Mouse (Mus musculus) hindbrain, embryonic 14.5 days (tissue): Measurements from ENCODE around the gene Mkrn2os. TPM values are rescaled to one million over a fixed set of nuclear protein-coding genes. Genes with fewer than 3 reads are reported as not detected.

ENCODE experiments used
- ATAC-seq: fragments of 200-750 bp; cut with Nextera tagmentation; 2 replicates; pipeline ENCODE4 v1.8.0; 2017; ENCODE audit warnings: moderate number of reproducible peaks, mild to moderate bottlenecking, moderate TSS enrichment, moderate library complexity; ENCODE audit not compliant: low FRiP score
- DNase-seq: peaks from one replicate; pipeline ENCODE4 v3.0.0-alpha.2; 2015; ENCODE audit warnings: low spot score
- H3K27ac ChIP-seq: fragments of 300-500 bp; sonication (generic); 2 replicates; pipeline ENCODE4 v1.5.1; 2014; ENCODE audit warnings: mild to moderate bottlenecking, moderate library complexity
- H3K27me3 ChIP-seq: fragments of 300-500 bp; sonication (generic); 2 replicates; pipeline ENCODE4 v1.6.1; 2014; ENCODE audit warnings: mild to moderate bottlenecking, low read length, mixed read lengths; ENCODE audit not compliant: control insufficient read depth, insufficient read depth
- H3K36me3 ChIP-seq: fragments of 300-500 bp; sonication (generic); replicated peaks from 2 replicates; pipeline ENCODE4 v1.6.1; 2014; ENCODE audit not compliant: control insufficient read depth, insufficient read depth
- H3K4me1 ChIP-seq: fragments of 300-500 bp; sonication (generic); replicated peaks from 2 replicates; pipeline ENCODE4 v1.6.1; 2014; ENCODE audit warnings: antibody characterized with exemption, low read length, mixed read lengths; ENCODE audit not compliant: control insufficient read depth, insufficient read depth
- H3K4me2 ChIP-seq: fragments of 300-500 bp; sonication (generic); replicated peaks from 2 replicates; pipeline ENCODE4 v1.6.1; 2014; ENCODE audit warnings: mild to moderate bottlenecking, moderate library complexity
- H3K4me3 ChIP-seq: fragments of 300-500 bp; sonication (generic); replicated peaks from 2 replicates; pipeline ENCODE4 v1.5.1; 2014; ENCODE audit warnings: mild to moderate bottlenecking, low read length
- H3K9ac ChIP-seq: fragments of 300-500 bp; sonication (generic); 2 replicates; pipeline ENCODE4 v1.6.1; 2014
- H3K9me3 ChIP-seq: fragments of 300-500 bp; sonication (generic); 2 replicates; pipeline ENCODE4 v1.6.1; 2016; ENCODE audit warnings: low read length; ENCODE audit not compliant: control insufficient read depth
- WGBS: fragments of 180-500 bp; shearing (Covaris S2); extraction: QIAGEN DNeasy Blood & Tissue Kit; methylation state at CpG from one replicate; pipeline ENCODE4 v1.1.7; 2014; 5-methylcytosine and 5-hydroxymethylcytosine counted together
- polyA plus RNA-seq: library from polyadenylated mRNA; unstranded; fragments of >200 nt; fragmentation: Nextera tagmentation; extraction: Ambion mirVana; gene quantifications from 2 replicates; pipeline ENCODE4 v1.2.1, GENCODE M21; 2014

The Mkrn2os gene
- polyA plus RNA-seq, 1 experiment from 2014 or later: 0.43 TPM

DNA sequence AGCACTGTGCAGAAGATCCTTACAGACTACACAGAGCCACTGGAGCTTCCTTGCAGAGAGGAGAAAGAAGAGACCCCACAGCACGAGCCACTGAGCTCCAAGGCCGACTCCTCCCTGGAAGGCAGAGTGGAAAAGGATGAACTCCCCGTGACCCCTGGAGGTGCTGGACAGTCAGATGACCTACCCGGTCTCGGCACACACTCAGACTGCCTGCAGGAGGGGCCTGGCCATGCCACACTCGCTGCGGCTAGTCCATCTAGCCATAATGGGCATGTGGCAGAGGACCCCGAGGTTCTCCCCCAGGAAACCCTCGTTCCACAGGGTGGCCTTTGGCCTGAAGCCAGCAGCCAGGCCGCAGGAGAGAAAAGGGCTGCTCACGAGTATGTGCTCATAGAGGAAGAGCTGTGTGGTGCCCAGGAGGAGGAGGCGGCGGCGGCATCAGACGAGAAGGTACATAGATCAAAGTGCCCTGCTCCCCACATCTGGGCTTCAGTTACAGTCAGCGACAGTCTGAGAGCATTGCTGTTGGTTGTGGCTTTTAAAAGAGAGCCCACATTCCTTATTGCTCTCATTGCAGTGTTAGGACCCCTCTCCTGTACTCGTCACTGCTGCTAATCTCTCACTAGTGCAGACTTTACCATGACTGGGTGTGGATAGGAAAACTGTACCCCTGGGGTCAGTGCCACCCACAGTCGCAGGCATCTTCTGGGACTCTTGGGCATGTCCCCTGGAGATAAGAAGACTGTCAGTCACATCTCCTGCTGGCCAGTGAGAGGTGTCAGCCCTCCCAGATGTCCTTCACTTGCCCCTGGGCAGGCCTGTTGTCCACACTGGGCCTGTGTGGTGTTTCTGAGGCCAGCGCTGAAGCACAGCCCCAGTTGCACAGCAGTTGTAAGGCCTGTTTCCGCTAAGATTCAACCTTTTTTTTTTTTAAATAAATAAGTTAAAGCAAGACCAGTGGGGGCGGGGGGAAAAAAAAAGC is 32.4 kb downstream of the Mkrn2os start:
- H3K4me2 ChIP-seq: no peak overlapping the region
- no peak overlapping the region for H3K4me3 ChIP-seq
- no peak for DNase-seq
- H3K36me3 ChIP-seq: peaks cover 76% of the 10 kb centered on the region
- ATAC-seq: no peak
- no peaks in the 10 kb centered on the region for H3K4me1 ChIP-seq
- H3K9me3 ChIP-seq: no peaks in the 10 kb centered on the region
- H3K27me3 ChIP-seq: no peaks in the 10 kb centered on the region
- 78% methylated on average over 21 of the region's 21 CpGs for WGBS
- no peak overlapping the region for H3K9ac ChIP-seq
- H3K27ac ChIP-seq: no peak overlapping the region

- Histone ChIP-seq H3K27me3 (no peaks in the 10 kb centered on the region), H3K4me1 (no peaks in the 10 kb centered on the region), H3K4me3 (no peak overlapping the region), H3K36me3 (peaks cover 76% of the 10 kb centered on the region), H3K27ac (no peak overlapping the region), H3K4me2 (no peak overlapping the region), H3K9ac (no peak overlapping the region), H3K9me3 (no peaks in the 10 kb centered on the region)
- WGBS: 96% methylated on average over 2 of the region's 2 CpGs
- ATAC-seq (no peak), DNase-seq (no peak)
Observed at GRCm38 (mm10) chr6:115558176-115558575, 34.2 kb downstream of the Mkrn2os start.

DNA sequence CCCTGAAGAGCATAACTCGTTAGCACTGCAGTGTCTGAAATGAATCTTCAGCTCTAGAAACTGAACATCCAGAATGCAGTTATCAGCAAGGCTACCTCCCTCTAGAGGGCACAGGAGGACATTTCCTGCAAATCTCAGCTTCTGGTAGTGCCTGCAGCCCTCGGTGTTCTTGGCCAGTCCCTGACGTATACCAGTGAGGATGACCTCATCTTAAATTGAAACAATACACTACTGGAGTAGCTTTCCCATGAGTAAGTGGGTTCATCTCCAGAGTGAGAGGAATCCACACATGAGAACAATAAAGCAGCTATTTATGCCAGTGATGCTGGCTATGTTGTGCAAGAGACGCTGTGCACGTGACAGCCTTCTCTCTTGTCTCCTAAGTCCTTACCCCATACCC is 36.9 kb downstream of the Mkrn2os start:
- H3K9me3 ChIP-seq: no peaks in the 10 kb centered on the region
- H3K27me3 ChIP-seq: no peaks in the 10 kb centered on the region
- H3K27ac ChIP-seq: no peak overlapping the region
- DNase-seq: no peak
- no peak for ATAC-seq
- H3K9ac ChIP-seq: no peak overlapping the region
- WGBS: 86% methylated on average over 5 of the region's 5 CpGs
- no peak overlapping the region for H3K4me3 ChIP-seq
- H3K4me1 ChIP-seq: no peaks in the 10 kb centered on the region
- H3K4me2 ChIP-seq: no peak overlapping the region
- H3K36me3 ChIP-seq: peaks cover 75% of the 10 kb centered on the region

GRCm38 (mm10) chr6:115546276-115546675 is 46.1 kb downstream of the Mkrn2os start:
- 89% methylated on average over 5 of the region's 5 CpGs for WGBS

GRCm38 (mm10) chr6:115544442-115544970 is 47.9 kb downstream of the Mkrn2os start, which contains the start of gene Tsen2:
Gene Tsen2, plus strand, starts transcription at chr6:115544664.
- under 1% methylated on average over 38 of the region's 38 CpGs for WGBS

More at GRCm38 (mm10) chr6:115546276-115546675, 46.1 kb downstream of the Mkrn2os start:
- ATAC-seq (no peak), DNase-seq (no peak)
- Histone ChIP-seq H3K4me1 (peaks cover 11% of the 10 kb centered on the region), H3K27me3 (no peaks in the 10 kb centered on the region), H3K4me3 (no peak overlapping the region), H3K9ac (no peak overlapping the region), H3K36me3 (peaks cover 35% of the 10 kb centered on the region), H3K4me2 (no peak overlapping the region), H3K27ac (no peak overlapping the region), H3K9me3 (no peaks in the 10 kb centered on the region)

GRCm38 (mm10) chr6:115542341-115542740 is 50.0 kb downstream of the Mkrn2os start:
- no peaks in the 10 kb centered on the region for H3K36me3 ChIP-seq
- peaks cover 11% of the 10 kb centered on the region for H3K4me1 ChIP-seq
- DNase-seq: no peak
- H3K4me2 ChIP-seq: no peak overlapping the region
- H3K9ac ChIP-seq: no peak overlapping the region
- no peak overlapping the region for H3K27ac ChIP-seq
- no peak overlapping the region for H3K4me3 ChIP-seq
- no peaks in the 10 kb centered on the region for H3K27me3 ChIP-seq
- no peaks in the 10 kb centered on the region for H3K9me3 ChIP-seq
- 73% methylated on average over 3 of the region's 3 CpGs for WGBS
- no peak for ATAC-seq

More at GRCm38 (mm10) chr6:115544442-115544970, 47.9 kb downstream of the Mkrn2os start, which contains the start of gene Tsen2:
- ATAC-seq (peak; percentile 94), DNase-seq (peak; percentile 97)
- Histone ChIP-seq H3K9ac (peak within 1 kb of the TSS; percentile 68), H3K4me2 (peak within 1 kb of the TSS; percentile 61), H3K36me3 (peaks cover 19% of the 10 kb centered on the region), H3K4me3 (peak within 1 kb of the TSS; percentile 58), H3K4me1 (peaks cover 11% of the 10 kb centered on the region), H3K27me3 (no peaks in the 10 kb centered on the region), H3K9me3 (no peaks in the 10 kb centered on the region), H3K27ac (peak within 1 kb of the TSS; percentile 83)

DNA sequence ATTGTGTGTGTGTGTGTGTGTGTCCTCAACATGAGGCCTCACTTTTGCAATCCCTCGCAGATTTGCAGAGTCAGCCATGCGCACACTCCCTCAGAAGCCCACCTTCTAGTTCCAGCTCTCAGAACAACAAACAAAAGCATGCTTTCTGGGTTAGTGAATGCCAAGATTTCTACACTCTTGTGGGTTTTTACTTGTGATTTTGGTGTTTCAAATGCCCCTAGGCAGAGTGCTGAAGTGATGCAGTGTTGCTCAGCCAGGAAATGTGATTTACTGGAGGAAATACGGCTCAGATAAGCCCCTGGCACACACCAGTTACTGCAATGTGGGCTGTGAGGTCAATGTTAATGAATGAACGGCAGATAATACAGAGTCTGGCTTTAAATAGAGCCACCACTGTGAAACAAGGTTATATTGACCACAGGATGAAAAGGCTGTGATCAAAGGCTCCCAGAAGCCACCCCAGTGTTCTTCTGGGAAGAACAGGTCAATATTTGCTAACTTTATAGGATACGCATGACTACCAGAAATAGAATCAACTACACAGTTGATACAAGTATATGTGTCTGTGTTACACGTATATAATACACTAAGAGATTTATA is 50.6 kb downstream of the Mkrn2os start:
- H3K36me3 ChIP-seq: no peaks in the 10 kb centered on the region

GRCm38 (mm10) chr6:115538645-115539429 is 53.5 kb downstream of the Mkrn2os start:
- Histone ChIP-seq H3K36me3 (no peaks in the 10 kb centered on the region), H3K4me3 (peak overlapping the region; percentile 19), H3K9ac (peak overlapping the region; percentile 72), H3K27me3 (no peaks in the 10 kb centered on the region), H3K4me1 (0 out of 2 replicates have a peak, but pooled peaks cover 2% of the 10 kb centered on the region), H3K4me2 (peak overlapping the region; percentile 56), H3K27ac (no peak overlapping the region), H3K9me3 (no peaks in the 10 kb centered on the region)
- ATAC-seq (peak; percentile 93), DNase-seq (peak; percentile 89)
- 17% methylated on average over 26 of the region's 26 CpGs for WGBS

More for the DNA sequence above, 50.6 kb downstream of the Mkrn2os start:
- WGBS: 64% methylated on average over 6 of the region's 6 CpGs
- Histone ChIP-seq H3K9me3 (no peaks in the 10 kb centered on the region), H3K27ac (no peak overlapping the region), H3K4me1 (peaks cover 11% of the 10 kb centered on the region), H3K9ac (no peak overlapping the region), H3K4me3 (no peak overlapping the region), H3K4me2 (no peak overlapping the region), H3K27me3 (no peaks in the 10 kb centered on the region)
- ATAC-seq (no peak), DNase-seq (no peak)
